Mouse (Mus musculus): ENCODE data around the gene Iglon5. TPM values are rescaled to one million over a fixed set of nuclear protein-coding genes. Genes with fewer than 3 reads are reported as not detected.
A peak's percentile ranks its signal among the peaks of the same experiment; 100 is the strongest.

Iglon5 gene
- polyA plus RNA-seq, 1 experiment from 2014 or later = 2.0 TPM

DNA sequence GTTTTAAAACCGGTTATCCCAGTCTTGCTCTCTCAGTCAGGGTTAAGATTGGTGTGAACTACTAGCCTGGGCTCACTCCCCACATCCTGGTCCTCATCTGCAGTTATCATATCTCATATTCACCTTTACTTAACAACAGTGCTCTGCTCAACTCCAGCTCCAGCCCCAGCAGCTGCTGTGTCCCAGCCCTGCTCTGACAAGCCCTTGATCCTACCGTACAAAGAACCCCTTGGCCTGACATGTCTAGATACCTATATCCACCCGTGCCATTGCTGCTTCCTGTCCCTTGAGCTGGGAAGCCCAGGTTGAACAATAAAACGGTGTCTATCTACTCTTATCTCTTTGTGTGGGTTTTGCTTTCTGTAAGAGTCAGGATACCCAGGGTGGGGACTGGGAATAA is 60.4 kb downstream of the Iglon5 start:
- Histone ChIP-seq H3K9me3 (ENCODE audit: control insufficient read depth, low read length) (no peaks in the 10 kb centered on the region; the same call in 1 of the 2 replicates), H3K4me3 (ENCODE audit: low read depth, low read length) (no peak overlapping the region), H3K9ac (ENCODE audit: low read length) (no peak overlapping the region), H3K36me3 (ENCODE audit: control insufficient read depth, insufficient read depth, low read length) (no peaks in the 10 kb centered on the region), H3K4me2 (ENCODE audit: low read depth, low read length, severe bottlenecking) (no peak overlapping the region), H3K27ac (ENCODE audit: low read depth, low read length) (no peak overlapping the region), H3K27me3 (ENCODE audit: control insufficient read depth, insufficient read depth, low read length) (no peaks in the 10 kb centered on the region), H3K4me1 (replicated peaks; ENCODE audit: control insufficient read depth, insufficient read depth, low read length) (no peaks in the 10 kb centered on the region)
- DNase-seq (ENCODE audit: low spot score) (no peak), ATAC-seq (replicated peaks; ENCODE audit: low FRiP score) (no peak)
- 60% methylated on average over 4 of the region's 4 CpGs for WGBS

DNA sequence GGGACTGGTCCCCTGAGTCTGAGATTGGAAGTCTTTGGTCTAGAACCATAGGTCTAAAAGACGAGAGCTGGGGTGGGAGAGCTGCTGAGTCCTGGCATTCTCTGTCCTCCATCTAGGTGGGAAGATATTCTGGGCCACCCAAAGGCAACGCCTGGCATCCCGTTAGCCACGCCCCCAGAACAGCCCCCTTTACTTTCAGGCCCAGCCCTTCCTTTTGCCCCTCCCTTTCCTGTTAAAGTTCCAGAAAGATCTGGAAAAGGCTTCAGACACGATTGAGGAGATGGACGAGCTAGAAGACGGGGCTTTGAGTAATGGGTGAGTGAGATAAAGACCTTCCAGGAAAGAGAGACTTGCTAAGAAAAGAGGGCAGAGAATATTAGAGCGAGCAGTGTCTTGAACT is 62.5 kb downstream of the Iglon5 start, which contains the start of gene Lim2:
Gene Lim2 (plus strand): TSS at position 265 of the 400 bp plus-strand sequence.
- WGBS = 89% methylated on average over 8 of the region's 8 CpGs
- Histone ChIP-seq H3K4me1 (replicated peaks; ENCODE audit: control insufficient read depth, insufficient read depth, low read length) (no peaks in the 10 kb centered on the region), H3K36me3 (ENCODE audit: control insufficient read depth, insufficient read depth, low read length) (no peaks in the 10 kb centered on the region), H3K9ac (ENCODE audit: low read length) (no peak within 1 kb of the TSS), H3K27ac (ENCODE audit: low read depth, low read length) (no peak within 1 kb of the TSS), H3K27me3 (ENCODE audit: control insufficient read depth, insufficient read depth, low read length) (no peaks in the 10 kb centered on the region), H3K4me2 (ENCODE audit: low read depth, low read length, severe bottlenecking) (no peak within 1 kb of the TSS), H3K4me3 (ENCODE audit: low read depth, low read length) (no peak within 1 kb of the TSS), H3K9me3 (ENCODE audit: control insufficient read depth, low read length) (no peaks in the 10 kb centered on the region; the same call in 1 of the 2 replicates)
- no peak for DNase-seq (ENCODE audit: low spot score)
- ATAC-seq (replicated peaks; ENCODE audit: low FRiP score) = no peak

DNA sequence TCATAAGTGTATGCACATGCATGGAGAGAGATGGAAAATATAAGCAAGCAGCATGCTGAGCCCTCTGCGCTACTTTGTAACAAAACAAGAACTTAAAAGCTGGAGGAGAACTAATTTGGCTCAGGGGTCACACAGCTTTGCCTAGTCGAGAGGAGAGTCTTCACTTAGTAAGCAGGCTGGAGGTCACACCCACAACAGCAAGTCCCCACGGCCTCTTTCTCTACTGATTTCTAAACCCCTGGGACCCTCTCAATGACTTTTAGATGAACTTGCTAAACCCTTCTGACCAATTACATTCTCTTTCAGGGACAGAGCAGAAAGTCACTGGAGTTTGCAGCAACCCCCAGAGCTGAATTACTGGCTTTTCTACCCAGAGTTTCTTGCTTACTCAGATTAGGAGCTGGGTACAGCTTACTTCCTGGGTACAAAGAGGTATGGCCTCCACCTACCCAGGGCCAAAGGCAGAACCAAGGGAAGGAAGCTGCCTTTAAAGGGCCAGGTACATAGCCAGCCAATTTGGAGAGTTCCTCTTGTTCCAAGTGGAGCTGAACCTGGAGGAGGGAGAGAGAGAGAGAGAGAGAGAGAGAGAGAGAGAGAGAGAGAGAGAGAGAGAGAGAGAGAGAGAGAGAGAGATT is 65.8 kb downstream of the Iglon5 start:
- Histone ChIP-seq H3K27me3 (ENCODE audit: control insufficient read depth, insufficient read depth, low read length) (no peaks in the 10 kb centered on the region), H3K36me3 (ENCODE audit: control insufficient read depth, insufficient read depth, low read length) (no peaks in the 10 kb centered on the region), H3K4me2 (ENCODE audit: low read depth, low read length, severe bottlenecking) (no peak overlapping the region), H3K27ac (ENCODE audit: low read depth, low read length) (no peak overlapping the region), H3K9ac (ENCODE audit: low read length) (no peak overlapping the region), H3K4me1 (replicated peaks; ENCODE audit: control insufficient read depth, insufficient read depth, low read length) (no peaks in the 10 kb centered on the region), H3K9me3 (ENCODE audit: control insufficient read depth, low read length) (no peaks in the 10 kb centered on the region; the same call in 1 of the 2 replicates), H3K4me3 (ENCODE audit: low read depth, low read length) (no peak overlapping the region)
- WGBS = 59% methylated on average over 3 of the region's 3 CpGs
- DNase-seq (ENCODE audit: low spot score) (no peak), ATAC-seq (replicated peaks; ENCODE audit: low FRiP score) (no peak)

GRCm38 (mm10) chr7:43422995-43423617 is 66.8 kb downstream of the Iglon5 start:
- peak; percentile 93 for ATAC-seq (replicated peaks; ENCODE audit: low FRiP score)
- Histone ChIP-seq H3K27ac (ENCODE audit: low read depth, low read length) (no peak overlapping the region), H3K9me3 (ENCODE audit: control insufficient read depth, low read length) (no peaks in the 10 kb centered on the region; the same call in 1 of the 2 replicates)

More at GRCm38 (mm10) chr7:43422995-43423617, 66.8 kb downstream of the Iglon5 start:
- no peak overlapping the region for H3K9ac ChIP-seq (ENCODE audit: low read length)
- H3K36me3 ChIP-seq (ENCODE audit: control insufficient read depth, insufficient read depth, low read length) = no peaks in the 10 kb centered on the region
- no peak overlapping the region for H3K4me3 ChIP-seq (ENCODE audit: low read depth, low read length)
- WGBS = 14% methylated on average over 11 of the region's 11 CpGs
- peak; percentile 92 for DNase-seq (ENCODE audit: low spot score)
- no peaks in the 10 kb centered on the region for H3K4me1 ChIP-seq (replicated peaks; ENCODE audit: control insufficient read depth, insufficient read depth, low read length)
- H3K4me2 ChIP-seq (ENCODE audit: low read depth, low read length, severe bottlenecking) = 0 out of 2 replicates have a peak overlapping the region, but pooled peaks have one; percentile 2
- no peaks in the 10 kb centered on the region for H3K27me3 ChIP-seq (ENCODE audit: control insufficient read depth, insufficient read depth, low read length)

Small RNA genes within 50 kb of the gene (microRNA-seq; reads per million reads assigned to microRNA genes)
- not detected for gene Mir7051 (ENCODE audit: insufficient number of aligned reads)

Other genes starting within 250 kb of the Iglon5 start
- gene Zfp715, start 176.8 kb downstream of the Iglon5 start, polyA plus RNA-seq (2014; fragmentation: Nextera tagmentation; extraction: Ambion mirVana) = 13.8 and 14.5 TPM in 2 replicates
- 0.16 and 0.23 TPM in 2 replicates for gene Siglecf, start 138.7 kb downstream of the Iglon5 start, polyA plus RNA-seq (2014; fragmentation: Nextera tagmentation; extraction: Ambion mirVana)
- 0.04 TPM in 1 of 2 replicates, not detected in the other for gene Siglecg, start 81.9 kb downstream of the Iglon5 start, polyA plus RNA-seq (2014; fragmentation: Nextera tagmentation; extraction: Ambion mirVana)
- gene Lim2, start 62.4 kb downstream of the Iglon5 start, polyA plus RNA-seq (2014; fragmentation: Nextera tagmentation; extraction: Ambion mirVana) = not detected in 2 replicates
- not detected in 2 replicates for gene Nkg7, start 53.0 kb downstream of the Iglon5 start, polyA plus RNA-seq (2014; fragmentation: Nextera tagmentation; extraction: Ambion mirVana)
- not detected in 2 replicates for gene Cldnd2, start 49.3 kb downstream of the Iglon5 start, polyA plus RNA-seq (2014; fragmentation: Nextera tagmentation; extraction: Ambion mirVana)
- gene Etfb, start 46.0 kb downstream of the Iglon5 start, polyA plus RNA-seq (2014; fragmentation: Nextera tagmentation; extraction: Ambion mirVana) = 193 and 201 TPM in 2 replicates
- not detected in 2 replicates for gene Gm45233, start 45.9 kb downstream of the Iglon5 start, polyA plus RNA-seq (2014; fragmentation: Nextera tagmentation; extraction: Ambion mirVana)
- 1.8 and 3.1 TPM in 2 replicates for gene Vsig10l, start 26.9 kb downstream of the Iglon5 start, polyA plus RNA-seq (2014; fragmentation: Nextera tagmentation; extraction: Ambion mirVana)
- gene 4931406B18Rik, start 15.9 kb upstream of the Iglon5 start, polyA plus RNA-seq (2014; fragmentation: Nextera tagmentation; extraction: Ambion mirVana) = not detected in 2 replicates
- gene Cd33, start 54.4 kb upstream of the Iglon5 start, polyA plus RNA-seq (2014; fragmentation: Nextera tagmentation; extraction: Ambion mirVana) = 0.71 and 1.7 TPM in 2 replicates
- gene Zfp658, start 72.2 kb upstream of the Iglon5 start, polyA plus RNA-seq (2014; fragmentation: Nextera tagmentation; extraction: Ambion mirVana) = 6.7 and 6.8 TPM in 2 replicates
- gene Zfp719, start 89.5 kb upstream of the Iglon5 start, polyA plus RNA-seq (2014; fragmentation: Nextera tagmentation; extraction: Ambion mirVana) = 16.0 and 16.9 TPM in 2 replicates
- gene Zfp819, start 117.1 kb upstream of the Iglon5 start, polyA plus RNA-seq (2014; fragmentation: Nextera tagmentation; extraction: Ambion mirVana) = 0.92 and 1.0 TPM in 2 replicates
- not detected in 2 replicates for gene Ceacam18, start 144.6 kb upstream of the Iglon5 start, polyA plus RNA-seq (2014; fragmentation: Nextera tagmentation; extraction: Ambion mirVana)
- 0.32 and 0.67 TPM in 2 replicates for gene Siglece, start 170.1 kb upstream of the Iglon5 start, polyA plus RNA-seq (2014; fragmentation: Nextera tagmentation; extraction: Ambion mirVana)
- gene Ctu1, start 181.9 kb upstream of the Iglon5 start, polyA plus RNA-seq (2014; fragmentation: Nextera tagmentation; extraction: Ambion mirVana) = 13.7 and 14.3 TPM in 2 replicates
- gene Klk14, start 200.3 kb upstream of the Iglon5 start, polyA plus RNA-seq (2014; fragmentation: Nextera tagmentation; extraction: Ambion mirVana) = not detected in 2 replicates
- 0.40 TPM in 1 of 2 replicates, not detected in the other for gene Klk13, start 222.5 kb upstream of the Iglon5 start, polyA plus RNA-seq (2014; fragmentation: Nextera tagmentation; extraction: Ambion mirVana)